Mouse (Mus musculus): ENCODE measurements at regions not wholly inside any gene's neighbourhood (a gene's known extent, or its start where the extent isn't known, plus 50 kb on each side); places are given as distances from the start of the nearest gene placed in this dataset.

- no peaks in the 10 kb centered on the region for H3K27me3 ChIP-seq (ENCODE audit: control insufficient read depth, insufficient read depth, low read length)
These were observed 405.8 kb upstream of the Klhl29 start for GRCm38 (mm10) chr12:5781276-5781675.

GRCm38 (mm10) chr12:5777556-5777955, 402.1 kb upstream of the Klhl29 start:
- no peak for DNase-seq
- no peak overlapping the region for H3K4me3 ChIP-seq (replicated peaks; ENCODE audit: insufficient read depth, low read depth, low read length)
- H3K27me3 ChIP-seq (ENCODE audit: control insufficient read depth, insufficient read depth, low read length), result no peaks in the 10 kb centered on the region
- H3K27ac ChIP-seq (ENCODE audit: insufficient read depth, low read length), result no peak overlapping the region
- no peaks in the 10 kb centered on the region for H3K4me1 ChIP-seq (ENCODE audit: control insufficient read depth, insufficient read depth, low read length)
- TF ChIP-seq CTCF (IDR thresholded peaks at IDR 0.05; ENCODE audit: borderline replicate concordance, insufficient read depth, low read depth, low read length), result no peak
- no peak for TF ChIP-seq POLR2A (IDR thresholded peaks at IDR 0.05; ENCODE audit: borderline replicate concordance, insufficient read depth, low read length)

More at GRCm38 (mm10) chr12:5781276-5781675, 405.8 kb upstream of the Klhl29 start:
- Histone ChIP-seq H3K4me3 (replicated peaks; ENCODE audit: insufficient read depth, low read depth, low read length) (no peak overlapping the region), H3K4me1 (ENCODE audit: control insufficient read depth, insufficient read depth, low read length) (no peaks in the 10 kb centered on the region), H3K27ac (ENCODE audit: insufficient read depth, low read length) (no peak overlapping the region)
- WGBS, result 68% methylated on average over 3 of the region's 3 CpGs
- TF ChIP-seq CTCF (IDR thresholded peaks at IDR 0.05; ENCODE audit: borderline replicate concordance, insufficient read depth, low read depth, low read length), result no peak
- TF ChIP-seq POLR2A (IDR thresholded peaks at IDR 0.05; ENCODE audit: borderline replicate concordance, insufficient read depth, low read length), result no peak
- DNase-seq, result no peak

GRCm38 (mm10) chr12:5771399-5771978, 396.0 kb upstream of the Klhl29 start:
- 87% methylated on average over 5 of the region's 5 CpGs for WGBS
- no peaks in the 10 kb centered on the region for H3K4me1 ChIP-seq (ENCODE audit: control insufficient read depth, insufficient read depth, low read length)

GRCm38 (mm10) chr12:5770531-5770930, 395.0 kb upstream of the Klhl29 start:
- no peak for TF ChIP-seq CTCF (IDR thresholded peaks at IDR 0.05; ENCODE audit: borderline replicate concordance, insufficient read depth, low read depth, low read length)
- TF ChIP-seq POLR2A (IDR thresholded peaks at IDR 0.05; ENCODE audit: borderline replicate concordance, insufficient read depth, low read length), result no peak
- 68% methylated on average over 2 of the region's 2 CpGs for WGBS
- H3K4me3 ChIP-seq (replicated peaks; ENCODE audit: insufficient read depth, low read depth, low read length), result no peak overlapping the region
- no peak for DNase-seq
- H3K27me3 ChIP-seq (ENCODE audit: control insufficient read depth, insufficient read depth, low read length), result no peaks in the 10 kb centered on the region
- H3K4me1 ChIP-seq (ENCODE audit: control insufficient read depth, insufficient read depth, low read length), result no peaks in the 10 kb centered on the region
- H3K27ac ChIP-seq (ENCODE audit: insufficient read depth, low read length), result no peak overlapping the region

More at GRCm38 (mm10) chr12:5771399-5771978, 396.0 kb upstream of the Klhl29 start:
- Histone ChIP-seq H3K4me3 (replicated peaks; ENCODE audit: insufficient read depth, low read depth, low read length) (no peak overlapping the region), H3K27me3 (ENCODE audit: control insufficient read depth, insufficient read depth, low read length) (no peaks in the 10 kb centered on the region), H3K27ac (ENCODE audit: insufficient read depth, low read length) (no peak overlapping the region)
- TF ChIP-seq CTCF (IDR thresholded peaks at IDR 0.05; ENCODE audit: borderline replicate concordance, insufficient read depth, low read depth, low read length), result no peak
- no peak for TF ChIP-seq POLR2A (IDR thresholded peaks at IDR 0.05; ENCODE audit: borderline replicate concordance, insufficient read depth, low read length)
- DNase-seq, result no peak

GRCm38 (mm10) chr12:5764445-5765170, 389.1 kb upstream of the Klhl29 start:
- H3K4me1 ChIP-seq (ENCODE audit: control insufficient read depth, insufficient read depth, low read length), result peaks cover 2% of the 10 kb centered on the region; the same call in 1 of the 2 replicates
- H3K4me3 ChIP-seq (replicated peaks; ENCODE audit: insufficient read depth, low read depth, low read length), result no peak overlapping the region
- TF ChIP-seq POLR2A (IDR thresholded peaks at IDR 0.05; ENCODE audit: borderline replicate concordance, insufficient read depth, low read length) (no peak), CTCF (IDR thresholded peaks at IDR 0.05; ENCODE audit: borderline replicate concordance, insufficient read depth, low read depth, low read length) (no peak)
- no peak for DNase-seq
- WGBS, result 58% methylated on average over 6 of the region's 6 CpGs
- H3K27me3 ChIP-seq (ENCODE audit: control insufficient read depth, insufficient read depth, low read length), result no peaks in the 10 kb centered on the region; the same call in 1 of the 2 replicates
- H3K27ac ChIP-seq (ENCODE audit: insufficient read depth, low read length), result no peak overlapping the region

- Histone ChIP-seq H3K4me1 (ENCODE audit: control insufficient read depth, insufficient read depth, low read length) (peaks cover 2% of the 10 kb centered on the region; the same call in 1 of the 2 replicates), H3K4me3 (replicated peaks; ENCODE audit: insufficient read depth, low read depth, low read length) (no peak overlapping the region), H3K27me3 (ENCODE audit: control insufficient read depth, insufficient read depth, low read length) (no peaks in the 10 kb centered on the region; the same call in 1 of the 2 replicates), H3K27ac (ENCODE audit: insufficient read depth, low read length) (no peak overlapping the region)
- no peak for DNase-seq
- WGBS, result 78% methylated on average over 1 of the region's 1 CpGs
- no peak for TF ChIP-seq POLR2A (IDR thresholded peaks at IDR 0.05; ENCODE audit: borderline replicate concordance, insufficient read depth, low read length)
- TF ChIP-seq CTCF (IDR thresholded peaks at IDR 0.05; ENCODE audit: borderline replicate concordance, insufficient read depth, low read depth, low read length), result no peak
These were observed 388.5 kb upstream of the Klhl29 start for GRCm38 (mm10) chr12:5764026-5764425.

GRCm38 (mm10) chr12:5762306-5762927, 386.9 kb upstream of the Klhl29 start:
- TF ChIP-seq CTCF (IDR thresholded peaks at IDR 0.05; ENCODE audit: borderline replicate concordance, insufficient read depth, low read depth, low read length) (no peak), POLR2A (IDR thresholded peaks at IDR 0.05; ENCODE audit: borderline replicate concordance, insufficient read depth, low read length) (no peak)
- no peak overlapping the region for H3K27ac ChIP-seq (ENCODE audit: insufficient read depth, low read length)
- H3K27me3 ChIP-seq (ENCODE audit: control insufficient read depth, insufficient read depth, low read length), result no peaks in the 10 kb centered on the region; the same call in 1 of the 2 replicates
- DNase-seq, result no peak
- H3K4me1 ChIP-seq (ENCODE audit: control insufficient read depth, insufficient read depth, low read length), result peaks cover 2% of the 10 kb centered on the region; the same call in 1 of the 2 replicates
- WGBS, result 39% methylated on average over 6 of the region's 6 CpGs
- H3K4me3 ChIP-seq (replicated peaks; ENCODE audit: insufficient read depth, low read depth, low read length), result no peak overlapping the region

All from cerebellum, adult 2 months (tissue).